Mouse (Mus musculus) intestine, postnatal 0 days (tissue): ENCODE data around the gene Tspan11. TPM values are rescaled to one million over a fixed set of nuclear protein-coding genes. Genes with fewer than 3 reads are reported as not detected.
A peak's percentile ranks its signal among the peaks of the same experiment; 100 is the strongest.

Experiments used
- ATAC-seq: fragments of 200-750 bp; cut with Nextera tagmentation; 2 replicates; pipeline ENCODE4 v1.8.0; 2017; ENCODE audit warnings: mild to moderate bottlenecking, moderate TSS enrichment, moderate library complexity
- H3K27ac ChIP-seq: fragments of 300-500 bp; sonication (generic); 2 replicates; pipeline ENCODE4 v1.5.1; 2014; ENCODE audit warnings: mild to moderate bottlenecking, low read depth, low read length, moderate library complexity
- H3K27me3 ChIP-seq: fragments of 300-500 bp; sonication (generic); replicated peaks from 2 replicates; pipeline ENCODE4 v1.6.1; 2014; ENCODE audit warnings: low read length, mixed read lengths; ENCODE audit not compliant: control insufficient read depth, insufficient read depth
- H3K36me3 ChIP-seq: fragments of 300-500 bp; sonication (generic); 2 replicates; pipeline ENCODE4 v1.6.1; 2014; ENCODE audit warnings: mild to moderate bottlenecking, moderate library complexity; ENCODE audit not compliant: control insufficient read depth, insufficient read depth
- H3K4me1 ChIP-seq: fragments of 300-500 bp; sonication (generic); replicated peaks from 2 replicates; pipeline ENCODE4 v1.6.1; 2014; ENCODE audit warnings: antibody characterized with exemption, low read length, mixed read lengths; ENCODE audit not compliant: control insufficient read depth, insufficient read depth
- H3K4me2 ChIP-seq: fragments of 300-500 bp; sonication (generic); replicated peaks from 2 replicates; pipeline ENCODE4 v1.6.1; 2014; ENCODE audit warnings: low read depth, mild to moderate bottlenecking, moderate library complexity
- H3K4me3 ChIP-seq: fragments of 300-500 bp; sonication (generic); 2 replicates; pipeline ENCODE4 v1.5.1; 2014; ENCODE audit warnings: low read depth, low read length
- H3K9ac ChIP-seq: fragments of 300-500 bp; sonication (generic); 2 replicates; pipeline ENCODE4 v1.6.1; 2014; ENCODE audit warnings: mild to moderate bottlenecking, low read depth, low read length
- H3K9me3 ChIP-seq: fragments of 300-500 bp; sonication (generic); 2 replicates; pipeline ENCODE4 v1.6.1; 2016; ENCODE audit warnings: mixed run types; ENCODE audit not compliant: control insufficient read depth
- CTCF ChIP-seq: sonication (generic); IDR thresholded peaks from 2 replicates; pipeline ENCODE4 v1.5.1; 2016; ENCODE audit warnings: low read depth, mild to moderate bottlenecking, control low read depth, antibody characterized with exemption, moderate library complexity
- WGBS: fragments of 180-500 bp; shearing (Covaris S2); extraction: QIAGEN DNeasy Blood & Tissue Kit; methylation state at CpG from one replicate; pipeline ENCODE4 v1.1.7; 2014; 5-methylcytosine and 5-hydroxymethylcytosine counted together
- polyA plus RNA-seq: library from polyadenylated mRNA; unstranded; fragments of >200 nt; fragmentation: Nextera tagmentation; extraction: Ambion mirVana; gene quantifications from 2 replicates; pipeline ENCODE4 v1.2.1, GENCODE M21; 2015

Gene Tspan11
- polyA plus RNA-seq, 1 experiment from 2014 or later, result 2.7 TPM

GRCm38 (mm10) chr6:127933841-127934240, 46.5 kb downstream of the Tspan11 start:
- no peaks in the 10 kb centered on the region for H3K36me3 ChIP-seq
- no peak overlapping the region for H3K9ac ChIP-seq
- H3K9me3 ChIP-seq, result no peaks in the 10 kb centered on the region
- H3K4me2 ChIP-seq, result no peak overlapping the region
- H3K27me3 ChIP-seq, result no peaks in the 10 kb centered on the region
- no peak for ATAC-seq
- H3K4me3 ChIP-seq, result no peak overlapping the region
- H3K4me1 ChIP-seq, result no peaks in the 10 kb centered on the region
- H3K27ac ChIP-seq, result no peak overlapping the region
- no peak for TF ChIP-seq CTCF
- 86% methylated on average over 5 of the region's 5 CpGs for WGBS

- no peak overlapping the region for H3K27ac ChIP-seq
- H3K9me3 ChIP-seq, result no peaks in the 10 kb centered on the region
- no peaks in the 10 kb centered on the region for H3K36me3 ChIP-seq
- TF ChIP-seq CTCF, result no peak
- H3K4me2 ChIP-seq, result no peak overlapping the region
- no peak overlapping the region for H3K9ac ChIP-seq
- ATAC-seq, result peak; percentile 49
- 54% methylated on average over 3 of the region's 3 CpGs for WGBS
- no peaks in the 10 kb centered on the region for H3K4me1 ChIP-seq
- H3K4me3 ChIP-seq, result no peak overlapping the region
- H3K27me3 ChIP-seq, result no peaks in the 10 kb centered on the region
Measured at GRCm38 (mm10) chr6:127935105-127935504, 47.7 kb downstream of the Tspan11 start.

- TF ChIP-seq CTCF, result no peak
- no peaks in the 10 kb centered on the region for H3K9me3 ChIP-seq
- ATAC-seq, result no peak
- H3K4me3 ChIP-seq, result no peak overlapping the region
- WGBS, result 90% methylated on average over 8 of the region's 8 CpGs
- no peak overlapping the region for H3K27ac ChIP-seq
- no peaks in the 10 kb centered on the region for H3K36me3 ChIP-seq
- no peaks in the 10 kb centered on the region for H3K27me3 ChIP-seq
- no peak overlapping the region for H3K9ac ChIP-seq
- no peak overlapping the region for H3K4me2 ChIP-seq
- H3K4me1 ChIP-seq, result no peaks in the 10 kb centered on the region
Measured at GRCm38 (mm10) chr6:127942421-127942820, 55.0 kb downstream of the Tspan11 start.

GRCm38 (mm10) chr6:127945725-127946124, 58.3 kb downstream of the Tspan11 start:
- Histone ChIP-seq H3K9me3 (no peaks in the 10 kb centered on the region), H3K27ac (no peak overlapping the region), H3K4me3 (no peak overlapping the region), H3K36me3 (no peaks in the 10 kb centered on the region), H3K4me2 (no peak overlapping the region), H3K9ac (no peak overlapping the region), H3K27me3 (no peaks in the 10 kb centered on the region), H3K4me1 (no peaks in the 10 kb centered on the region)
- TF ChIP-seq CTCF, result peak; percentile 93
- WGBS, result 55% methylated on average over 9 of the region's 9 CpGs
- ATAC-seq, result peak; percentile 51

GRCm38 (mm10) chr6:127948656-127949055, 61.3 kb downstream of the Tspan11 start:
- Histone ChIP-seq H3K27me3 (no peaks in the 10 kb centered on the region), H3K27ac (no peak overlapping the region), H3K9me3 (no peaks in the 10 kb centered on the region), H3K4me2 (no peak overlapping the region), H3K9ac (no peak overlapping the region), H3K4me1 (no peaks in the 10 kb centered on the region), H3K36me3 (no peaks in the 10 kb centered on the region), H3K4me3 (no peak overlapping the region)
- ATAC-seq, result no peak
- no peak for TF ChIP-seq CTCF
- 71% methylated on average over 9 of the region's 9 CpGs for WGBS

GRCm38 (mm10) chr6:127949885-127950284, 62.5 kb downstream of the Tspan11 start:
- 90% methylated on average over 7 of the region's 7 CpGs for WGBS
- H3K9me3 ChIP-seq, result no peaks in the 10 kb centered on the region
- no peak overlapping the region for H3K4me3 ChIP-seq
- no peaks in the 10 kb centered on the region for H3K4me1 ChIP-seq
- ATAC-seq, result no peak
- no peak for TF ChIP-seq CTCF
- no peak overlapping the region for H3K27ac ChIP-seq
- H3K4me2 ChIP-seq, result no peak overlapping the region
- no peaks in the 10 kb centered on the region for H3K36me3 ChIP-seq
- H3K27me3 ChIP-seq, result no peaks in the 10 kb centered on the region
- H3K9ac ChIP-seq, result no peak overlapping the region

- Histone ChIP-seq H3K9ac (no peak overlapping the region), H3K27me3 (no peaks in the 10 kb centered on the region), H3K9me3 (no peaks in the 10 kb centered on the region), H3K36me3 (no peaks in the 10 kb centered on the region), H3K4me3 (no peak overlapping the region), H3K4me2 (no peak overlapping the region), H3K4me1 (no peaks in the 10 kb centered on the region), H3K27ac (no peak overlapping the region)
- no peak for TF ChIP-seq CTCF
- ATAC-seq, result no peak
- 76% methylated on average over 4 of the region's 4 CpGs for WGBS
Measured at GRCm38 (mm10) chr6:127953071-127953470, 65.7 kb downstream of the Tspan11 start.
